Mouse (Mus musculus): Measurements from ENCODE around the gene Cd80.

Gene Cd80

GRCm38 (mm10) chr16:38503528-38503927 lies 48.2 kb downstream of the Cd80 start:
- in situ Hi-C loops (cut with MboI; ENCODE audit: unreplicated experiment in 2 of 2): loop anchor here (10.0 to 25.0 kb wide), 5 partner anchors 416 to 1416 kb away; partner anchors contain the start of genes Gsk3b (in 2 of the 2), Gtf2e1 (in 2 of the 2), Rabl3 (in 2 of the 2) and Gm36028 (in 1 of the 2)

- in situ Hi-C loops (cut with MboI; ENCODE audit: unreplicated experiment in 2 of 2): loop anchor here (5.0 to 25.0 kb wide), 7 partner anchors 159 to 1419 kb away; partner anchors contain the start of genes Cox17 (in 2 of the 2), Gm21987 (in 2 of the 2), Gsk3b (in 2 of the 2) and Gtf2e1 (in 2 of the 2)
Observed at GRCm38 (mm10) chr16:38506041-38506634, 50.8 kb downstream of the Cd80 start.

GRCm38 (mm10) chr16:38510846-38511245 lies 55.5 kb downstream of the Cd80 start:
- in situ Hi-C loops (cut with MboI; ENCODE audit: unreplicated experiment in 2 of 2): loop anchor here (25.0 kb wide), 4 partner anchors 424 to 1424 kb away; partner anchors contain the start of genes Gsk3b (in 2 of the 2), Gtf2e1 (in 2 of the 2), Rabl3 (in 2 of the 2) and Gm36028 (in 1 of the 2)

- in situ Hi-C loops (cut with MboI; ENCODE audit: unreplicated experiment in 2 of 2): loop anchor here (25.0 kb wide), 4 partner anchors 432 to 1432 kb away; partner anchors contain the start of genes Gsk3b (in 2 of the 2), Gtf2e1 (in 2 of the 2), Rabl3 (in 2 of the 2) and Gm36028 (in 1 of the 2)
Observed at GRCm38 (mm10) chr16:38519140-38519539, 63.8 kb downstream of the Cd80 start.

GRCm38 (mm10) chr16:38521211-38521987 lies 66.0 kb downstream of the Cd80 start:
- in situ Hi-C loops (cut with MboI; ENCODE audit: unreplicated experiment in 2 of 2): loop anchor here (25.0 kb wide), 4 partner anchors 434 to 1434 kb away; partner anchors contain the start of genes Gsk3b (in 2 of the 2), Gtf2e1 (in 2 of the 2), Rabl3 (in 2 of the 2) and Gm36028 (in 1 of the 2)

GRCm38 (mm10) chr16:38522129-38523084 lies 67.0 kb downstream of the Cd80 start, which contains the start of gene Timmdc1:
TSS of gene Timmdc1 (minus strand) at chr16:38522663.
- in situ Hi-C loops (cut with MboI; ENCODE audit: unreplicated experiment in 2 of 2): loop anchor here (25.0 kb wide), 4 partner anchors 435 to 1435 kb away; partner anchors contain the start of genes Gsk3b (in 2 of the 2), Gtf2e1 (in 2 of the 2), Rabl3 (in 2 of the 2) and Gm36028 (in 1 of the 2)

- in situ Hi-C loops (cut with MboI; ENCODE audit: unreplicated experiment in 2 of 2): no loop called here
Observed at GRCm38 (mm10) chr16:38526264-38526663, 70.9 kb downstream of the Cd80 start.

GRCm38 (mm10) chr16:38536544-38537146 lies 81.3 kb downstream of the Cd80 start:
- in situ Hi-C loops (cut with MboI; ENCODE audit: unreplicated experiment in 2 of 2): loop anchor here (5.0 to 10.0 kb wide), 6 partner anchors 81 to 518 kb away; no protein-coding TSS in a partner anchor

- in situ Hi-C loops (cut with MboI; ENCODE audit: unreplicated experiment in 2 of 2): loop anchor here (5.0 to 10.0 kb wide), 6 partner anchors 78 to 516 kb away; no protein-coding TSS in a partner anchor
Observed at GRCm38 (mm10) chr16:38538716-38539380, 83.5 kb downstream of the Cd80 start.

All from v-Abl transformed pro-B cells (cell line).